Mouse (Mus musculus) urinary bladder, postnatal 10 days (tissue): Measurements from ENCODE around the gene Trim54.

ENCODE experiments used
- DNase-seq: peaks from one replicate; pipeline ENCODE4 v3.0.0; 2022; ENCODE audit warnings: low spot score

Trim54 gene

DNA sequence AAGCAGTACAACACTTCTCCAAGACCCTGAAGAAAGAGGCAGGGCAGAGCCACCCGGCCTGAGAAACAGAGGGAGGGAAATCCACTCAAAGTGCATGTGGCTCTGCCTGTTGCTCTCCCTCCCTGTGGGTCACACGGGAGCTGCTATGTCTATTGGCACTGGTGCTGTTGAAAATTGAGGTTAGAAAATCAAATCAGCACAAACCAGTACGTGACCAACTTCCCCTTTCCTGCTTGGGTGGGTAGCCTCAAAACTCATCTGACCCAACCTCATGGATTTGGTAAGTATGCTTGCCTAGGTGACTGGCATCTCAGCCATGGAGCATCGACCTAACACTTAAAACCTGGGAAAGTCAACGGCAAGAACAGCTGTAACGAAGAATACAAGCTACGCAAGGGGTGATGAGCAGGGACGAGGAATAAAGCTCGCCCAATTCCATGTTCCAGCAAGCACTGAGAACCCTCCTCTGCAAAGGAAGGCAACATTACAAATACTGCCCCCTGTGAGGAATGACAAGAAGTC lies 10.6 kb upstream of the Trim54 start, which contains the start of gene Dnajc5g:
Gene Dnajc5g (plus strand): TSS at position 472 of the 522 bp plus-strand sequence.
- DNase-seq, result no peak

DNA sequence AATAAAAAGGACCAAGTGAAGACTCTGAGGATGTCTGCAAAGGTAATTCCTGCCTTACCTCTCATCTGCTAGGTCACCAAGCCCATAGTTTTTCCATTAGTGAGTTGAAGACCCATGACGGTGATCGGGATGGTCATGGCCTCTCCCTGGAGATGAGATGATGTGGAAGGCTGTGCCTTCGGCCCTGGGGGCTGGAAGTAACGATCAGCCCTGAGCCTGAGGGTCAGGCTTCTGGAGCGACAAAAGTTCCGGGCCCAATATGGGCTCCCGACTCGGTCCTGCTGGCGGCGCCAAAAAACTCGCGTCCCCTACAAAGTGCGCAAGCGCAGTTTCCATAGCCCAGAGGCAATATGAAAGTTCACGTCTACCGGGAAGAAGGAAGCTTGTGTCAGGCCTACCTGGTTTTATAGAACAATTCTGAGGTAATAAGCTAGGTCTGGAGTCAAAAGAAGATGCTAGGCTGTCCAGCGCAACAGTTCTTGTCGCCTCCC lies 8.5 kb upstream of the Trim54 start, which contains the start of gene Slc30a3:
Gene Slc30a3 (minus strand): TSS at position 238 of the 491 bp plus-strand sequence.
- DNase-seq, result no peak

DNA sequence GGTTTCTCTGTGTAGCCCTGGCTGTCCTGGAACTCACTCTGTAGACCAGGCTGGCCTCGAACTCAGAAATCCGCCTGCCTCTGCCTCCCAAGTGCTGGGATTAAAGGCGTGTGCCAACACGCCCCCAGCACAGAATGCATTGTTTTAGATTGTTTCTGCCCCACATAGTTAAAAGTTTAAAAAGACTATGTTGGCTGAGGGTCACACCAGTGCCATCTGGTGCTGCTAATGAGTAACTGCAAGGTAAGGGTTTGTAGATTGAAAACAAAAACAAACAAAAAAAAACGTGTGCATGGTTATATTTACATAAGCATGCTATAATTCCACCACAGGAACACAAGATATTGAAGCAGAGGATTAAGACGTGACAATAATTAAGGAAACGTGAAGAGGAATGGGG lies 5.7 kb upstream of the Trim54 start:
- no peak for DNase-seq

DNA sequence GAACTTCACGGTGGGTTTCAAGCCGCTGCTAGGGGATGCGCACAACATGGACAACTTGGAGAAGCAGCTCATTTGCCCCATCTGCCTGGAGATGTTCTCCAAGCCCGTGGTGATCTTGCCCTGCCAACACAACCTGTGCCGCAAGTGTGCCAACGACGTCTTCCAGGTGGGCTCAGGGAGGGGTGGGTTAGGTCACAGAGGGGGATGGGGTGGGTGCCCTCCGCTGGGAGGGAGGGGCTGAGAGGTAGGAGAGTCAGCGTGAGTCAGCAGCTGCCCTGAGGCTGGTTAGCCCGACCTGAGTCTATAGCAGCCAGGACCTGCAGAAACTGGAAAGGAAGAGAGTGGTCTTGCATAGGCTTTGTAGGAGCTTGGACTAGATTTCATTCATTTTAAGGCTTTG lies 400 bp downstream of the Trim54 start:
- DNase-seq, result no peak

DNA sequence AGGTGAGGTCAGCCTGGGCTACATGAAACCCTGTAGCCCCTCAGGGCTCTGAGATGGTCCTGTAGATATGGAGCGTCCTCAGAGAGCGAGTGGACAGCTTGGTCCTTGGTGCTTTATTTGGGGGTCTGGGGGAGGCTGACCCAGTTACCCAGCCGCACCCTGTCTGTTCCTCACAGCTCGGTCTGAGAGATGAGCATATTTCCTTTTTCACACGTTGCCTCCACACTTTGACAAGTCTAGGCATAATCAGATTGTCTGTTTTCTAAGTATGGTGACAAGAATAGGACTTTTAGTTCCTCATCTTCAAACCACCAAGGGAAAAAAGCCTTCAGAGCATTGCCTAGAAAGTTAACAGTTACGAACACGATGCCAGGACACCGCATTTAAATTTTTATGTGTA lies 4.6 kb downstream of the Trim54 start:
- no peak for DNase-seq

DNA sequence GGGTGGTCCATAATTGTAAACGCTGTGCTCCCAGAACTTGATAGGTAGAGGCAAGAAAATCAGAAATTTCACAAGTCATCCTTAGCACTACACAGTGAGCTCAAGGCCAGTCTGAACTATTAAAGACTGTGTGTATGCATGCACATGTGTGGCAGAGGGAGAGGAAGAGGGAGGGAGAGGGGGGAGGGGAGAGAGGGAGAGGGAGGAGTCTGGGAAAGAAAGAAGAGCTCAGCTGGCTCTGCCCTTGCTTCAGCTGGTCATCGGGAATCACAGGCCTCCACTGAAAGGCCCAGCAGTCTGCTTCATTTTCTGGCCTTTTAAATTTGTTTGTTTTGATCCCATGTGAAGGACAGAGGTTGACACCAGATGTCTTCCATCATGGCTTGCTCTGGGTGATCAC lies 7.0 kb downstream of the Trim54 start:
- DNase-seq, result no peak

DNA sequence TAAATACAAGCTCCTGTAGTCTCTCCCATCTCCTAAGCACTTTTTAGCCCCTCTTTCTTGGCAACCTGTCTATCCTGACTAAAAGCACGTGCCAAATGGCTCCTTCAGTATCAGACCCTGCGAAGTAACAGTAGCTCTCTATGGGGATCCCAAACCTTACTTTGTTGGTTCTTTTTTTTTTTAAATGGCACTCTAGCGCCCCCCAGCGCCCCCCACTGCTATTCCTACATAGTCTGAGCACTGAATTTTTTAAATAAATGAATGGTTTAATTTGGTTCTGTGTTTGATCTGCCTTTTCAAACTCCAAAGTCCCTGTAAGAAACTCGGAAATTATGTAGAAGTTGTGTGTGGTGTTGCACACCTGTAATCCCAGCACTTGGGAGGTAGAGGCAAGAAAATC lies 9.5 kb downstream of the Trim54 start:
- DNase-seq, result no peak

DNA sequence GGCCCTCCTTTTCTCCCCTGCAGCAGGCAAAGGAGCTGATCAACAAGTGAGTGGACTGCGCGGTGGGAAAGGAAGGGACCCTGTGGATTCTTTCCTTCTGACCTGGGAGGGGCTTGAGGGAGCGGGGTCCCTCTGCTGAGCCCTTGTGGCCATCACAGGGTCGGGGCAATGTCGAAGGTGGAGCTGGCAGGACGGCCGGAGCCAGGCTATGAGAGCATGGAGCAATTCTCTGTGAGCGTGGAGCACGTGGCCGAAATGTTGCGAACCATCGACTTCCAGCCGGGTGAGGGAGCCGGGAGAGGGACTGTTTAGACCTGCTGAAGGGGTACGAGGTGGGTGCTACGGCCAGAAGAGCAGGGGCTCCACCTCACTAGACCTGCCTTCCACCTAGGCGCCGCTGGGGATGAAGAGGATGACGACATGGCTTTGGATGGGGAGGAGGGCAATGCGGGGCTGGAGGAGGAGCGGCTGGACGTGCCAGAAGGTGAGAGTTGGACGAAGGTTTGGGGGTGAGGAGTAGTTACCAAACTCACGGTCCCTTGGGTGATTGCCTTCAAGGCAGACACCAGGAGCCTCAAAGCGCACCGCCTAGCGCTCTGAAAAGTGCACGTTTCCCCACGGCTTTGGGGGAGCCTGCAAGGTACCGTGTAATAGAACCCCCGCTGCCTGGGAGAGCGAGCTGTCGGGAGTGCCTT lies 20.4 kb downstream of the Trim54 start:
- DNase-seq, result no peak

DNA sequence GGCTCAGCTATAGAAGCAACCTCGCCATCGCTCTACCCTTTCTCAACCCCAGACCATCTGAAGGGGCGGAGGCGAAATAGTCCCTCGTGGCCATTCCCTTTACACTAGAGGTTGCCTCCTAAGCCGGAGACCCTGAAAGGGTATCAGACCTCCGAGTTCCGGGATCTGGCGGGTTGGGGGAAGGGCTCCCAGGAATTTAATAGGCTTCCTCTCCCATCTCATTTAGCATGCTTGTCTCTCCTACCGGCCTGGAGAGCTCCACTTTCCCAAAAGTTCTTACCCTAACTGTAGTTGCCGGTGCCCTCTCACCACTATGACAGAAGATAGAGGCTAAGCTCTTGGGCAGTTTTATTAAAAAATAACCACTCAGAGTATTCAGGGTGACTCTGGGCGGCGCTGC lies 21.1 kb downstream of the Trim54 start:
- no peak for DNase-seq

DNA sequence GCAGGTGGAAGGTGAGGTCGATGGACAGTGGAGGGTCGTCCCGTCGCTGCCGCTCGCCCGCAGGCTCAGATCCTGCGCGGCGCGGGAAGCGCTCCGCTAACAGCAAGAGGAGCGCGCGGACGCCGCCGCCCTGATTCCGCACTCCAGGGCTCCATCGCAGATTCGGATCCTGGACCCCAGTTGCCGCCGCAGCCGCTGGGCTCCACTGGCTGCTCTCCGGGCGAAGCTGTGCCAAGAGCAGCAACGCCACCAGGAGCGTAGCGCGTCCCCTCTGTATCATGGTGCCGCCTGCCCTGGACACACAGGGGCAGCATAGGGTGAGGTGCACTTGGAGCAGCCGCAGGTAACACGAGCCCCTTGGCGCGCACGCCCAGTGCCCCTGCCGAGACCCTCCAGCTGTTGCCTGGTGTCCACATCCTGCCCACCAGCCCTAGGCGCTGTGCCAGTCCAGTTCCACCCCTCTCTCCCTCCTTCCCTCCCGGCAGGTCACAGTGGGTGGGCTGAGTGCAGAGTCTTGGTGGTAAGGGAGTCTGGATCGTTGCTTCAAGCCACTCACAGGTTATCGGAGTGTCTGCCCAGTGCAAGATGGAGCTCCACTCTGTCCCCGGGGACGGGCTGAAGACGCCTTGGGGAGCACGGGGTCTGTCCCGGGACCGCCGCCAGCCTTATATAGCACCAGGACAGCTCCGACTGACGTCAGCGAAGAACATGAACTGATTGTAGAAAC lies 21.9 kb downstream of the Trim54 start, which contains the start of gene Ucn:
Gene Ucn (minus strand): TSS at position 589 of the 727 bp plus-strand sequence.
- no peak for DNase-seq

DNA sequence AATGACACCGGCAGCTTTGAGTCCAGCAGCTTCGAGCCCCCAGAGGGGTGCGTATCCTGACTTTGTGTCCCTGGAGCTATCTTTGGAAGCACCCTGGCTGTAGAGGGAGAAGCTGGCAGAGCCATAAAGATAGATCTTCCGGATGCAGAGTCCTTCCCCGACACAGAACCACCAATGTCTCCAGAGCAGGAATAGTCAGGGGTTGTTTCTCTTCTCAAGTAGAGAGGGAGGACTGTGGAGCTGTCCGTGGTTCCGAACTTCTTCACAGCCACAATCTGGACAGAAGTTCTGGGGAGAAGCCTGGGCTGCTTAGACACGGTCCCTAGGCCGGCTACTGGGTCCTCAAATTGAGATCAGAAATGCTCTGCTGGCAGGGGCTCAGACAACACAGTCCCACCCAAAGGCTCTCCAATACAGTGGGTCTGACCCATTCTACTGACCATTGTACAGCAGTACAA lies 22.5 kb downstream of the Trim54 start:
- no peak for DNase-seq

DNA sequence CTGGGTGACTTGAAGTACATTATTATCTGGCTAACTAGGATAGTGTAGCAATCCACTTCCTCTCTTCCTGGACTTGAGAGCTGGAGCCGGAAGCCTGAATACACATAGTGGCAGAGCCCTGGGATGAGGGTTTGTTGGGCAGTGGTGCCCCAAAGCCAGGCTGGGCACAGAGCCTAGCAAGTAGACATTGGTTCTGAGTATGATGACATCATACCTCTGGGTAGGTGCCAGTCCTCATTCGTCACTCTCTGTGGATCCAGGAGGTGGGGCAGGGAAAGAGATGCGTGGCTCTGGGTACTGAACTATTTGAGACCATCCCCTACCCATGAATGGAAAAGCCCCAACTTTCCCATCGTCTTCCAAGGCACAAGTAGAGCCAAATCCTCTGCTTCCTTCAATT lies 33.3 kb downstream of the Trim54 start:
- no peak for DNase-seq

DNA sequence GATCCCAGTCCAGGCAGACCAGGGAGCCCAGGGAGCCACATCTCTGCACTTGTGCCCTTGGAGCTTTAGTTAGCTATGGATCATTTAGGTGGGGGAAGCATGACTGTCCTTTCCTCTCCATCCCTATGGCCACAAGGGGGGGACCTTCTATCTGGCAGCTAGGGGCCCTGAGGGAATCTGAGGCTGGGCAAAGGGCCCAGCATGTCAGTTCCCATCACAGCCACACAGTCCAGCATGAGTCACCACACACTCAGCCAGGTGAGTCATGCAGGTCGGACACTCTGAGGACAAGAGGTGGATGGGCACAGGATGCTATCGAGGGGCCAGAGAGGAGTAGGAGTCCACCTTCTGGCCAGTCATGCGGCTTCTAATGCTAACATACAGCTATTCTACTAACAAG lies 35.2 kb downstream of the Trim54 start:
- no peak for DNase-seq

DNA sequence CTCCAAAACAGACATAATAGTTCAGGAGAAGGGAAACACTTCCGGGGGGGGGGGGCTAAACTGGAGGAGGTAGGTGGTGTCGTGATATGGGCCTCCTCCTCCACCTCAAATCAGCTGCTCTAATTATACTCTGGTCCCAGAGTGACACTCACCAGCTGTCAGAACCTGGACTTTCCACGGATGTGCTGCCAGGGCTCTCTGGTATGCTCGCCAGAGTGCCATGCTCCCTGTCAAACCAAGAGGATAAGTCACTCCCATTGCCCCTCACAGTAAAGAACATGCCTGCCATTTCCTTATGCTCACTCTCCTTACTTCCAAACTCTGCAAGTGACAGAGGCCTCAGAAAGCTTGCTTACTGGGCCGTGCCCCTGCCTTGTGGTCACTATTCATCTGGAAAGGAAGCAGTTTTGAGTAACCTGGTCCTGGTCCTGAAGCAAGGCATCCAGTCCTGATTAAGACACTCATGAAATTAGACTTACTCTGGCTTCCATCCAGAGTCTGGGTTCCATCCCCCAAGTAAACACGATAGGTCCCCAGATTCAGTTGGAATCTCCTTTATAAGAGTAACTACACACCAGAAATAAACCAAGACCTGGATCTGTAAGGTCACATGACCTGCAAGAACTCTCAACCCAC lies 37.1 kb downstream of the Trim54 start:
- DNase-seq, result no peak

DNA sequence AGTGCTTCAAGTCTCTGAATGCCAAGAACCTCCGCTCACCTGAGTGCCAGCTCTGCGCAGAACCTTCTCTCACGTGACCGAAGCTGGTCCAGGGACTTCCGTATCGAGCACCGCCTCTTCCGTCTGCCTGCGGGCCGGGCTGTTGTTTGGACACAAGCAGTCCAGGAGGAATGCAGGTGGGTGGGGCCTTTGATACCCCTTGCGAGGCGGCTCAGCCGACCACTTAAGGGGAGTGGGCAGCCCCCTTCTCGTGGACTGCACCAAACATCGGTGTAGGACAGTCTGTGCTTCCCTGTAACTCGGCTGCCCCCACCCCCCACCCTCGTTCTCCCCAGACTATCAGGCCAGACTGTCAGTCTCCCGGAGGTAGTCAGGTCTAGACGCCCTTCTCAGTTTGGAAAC lies 37.6 kb downstream of the Trim54 start, which contains the start of gene Mpv17:
Gene Mpv17 (minus strand): TSS at position 100 of the 402 bp plus-strand sequence.
- DNase-seq, result peak; percentile 46

DNA sequence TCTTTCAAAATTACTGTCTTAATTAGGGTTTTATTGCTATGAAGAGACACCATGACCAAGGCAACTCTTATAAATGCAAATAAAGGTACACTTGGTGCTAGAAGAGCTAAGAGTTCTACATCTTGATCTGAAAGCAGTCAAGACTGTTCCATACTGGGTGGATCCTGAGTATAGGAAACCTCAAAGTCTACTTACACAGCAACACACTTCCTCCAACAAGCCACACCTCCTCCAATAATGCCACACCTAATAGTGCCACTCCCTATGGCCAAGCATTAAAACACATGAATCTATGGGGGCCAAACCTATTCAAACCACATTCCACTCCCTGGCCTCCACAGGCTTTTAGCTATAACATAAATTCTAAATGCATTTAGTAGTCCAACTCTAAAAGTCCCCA lies 46.0 kb downstream of the Trim54 start:
- DNase-seq, result no peak

DNA sequence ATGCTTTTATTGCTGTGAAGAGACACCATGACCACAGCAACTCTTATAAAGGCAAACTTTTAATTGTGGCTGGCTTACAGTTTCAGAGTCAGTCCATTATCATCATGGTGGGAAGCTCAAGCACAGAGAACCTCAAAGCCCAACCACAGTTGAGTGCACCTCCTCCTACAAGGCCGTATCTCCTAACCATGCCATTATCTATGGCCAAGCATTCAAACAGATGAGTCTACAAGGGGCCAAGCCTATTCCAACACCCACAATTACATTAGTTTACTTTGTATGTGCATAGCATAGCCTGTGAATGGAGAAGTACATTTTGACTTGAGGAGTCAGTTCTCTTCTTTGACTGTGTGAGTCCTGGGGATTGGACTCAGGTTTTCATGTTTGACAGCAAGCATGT lies 48.4 kb downstream of the Trim54 start:
- no peak for DNase-seq

DNA sequence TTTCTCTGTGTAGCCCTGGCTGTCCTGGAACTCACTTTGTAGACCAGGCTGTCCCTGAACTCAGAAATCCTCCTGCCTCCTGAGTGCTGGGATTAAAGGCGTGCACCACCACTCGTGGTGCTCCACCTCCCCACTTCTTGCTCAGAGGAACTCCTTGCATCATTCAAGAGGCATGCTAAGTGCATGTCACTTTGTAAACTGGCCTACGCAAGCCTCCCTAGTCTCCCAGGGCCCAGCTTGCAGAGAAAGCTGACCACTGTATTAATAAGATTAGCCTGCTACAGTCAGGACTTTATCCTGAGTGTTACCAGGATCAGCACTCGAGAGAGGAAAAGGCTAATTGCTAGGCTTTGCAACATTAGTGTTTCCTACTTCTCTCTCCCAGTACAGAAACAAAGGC lies 52.1 kb downstream of the Trim54 start:
- DNase-seq, result no peak

DNA sequence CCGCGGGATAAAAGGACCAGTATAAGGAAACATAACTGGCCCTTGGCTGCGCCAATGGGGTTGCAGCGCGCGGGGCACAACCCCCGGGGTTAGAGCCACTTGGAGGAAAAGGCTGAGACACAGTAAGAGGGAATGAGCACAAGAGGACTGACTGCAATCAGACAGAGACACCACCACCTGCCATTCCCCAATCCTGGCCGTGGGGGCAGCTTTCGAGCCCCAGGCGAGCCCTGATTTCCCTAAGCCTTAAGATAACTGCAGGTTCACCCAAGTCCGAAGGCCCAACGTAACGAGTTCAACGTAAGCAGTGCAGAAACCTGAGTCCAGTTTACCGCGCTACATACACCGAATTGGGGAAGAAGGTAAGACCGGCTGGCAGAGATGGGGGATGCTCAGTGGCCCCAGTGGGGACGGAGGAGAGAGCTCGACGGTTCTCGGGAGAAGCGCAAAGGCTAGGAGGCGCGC lies 62.8 kb downstream of the Trim54 start:
- DNase-seq, result no peak

DNA sequence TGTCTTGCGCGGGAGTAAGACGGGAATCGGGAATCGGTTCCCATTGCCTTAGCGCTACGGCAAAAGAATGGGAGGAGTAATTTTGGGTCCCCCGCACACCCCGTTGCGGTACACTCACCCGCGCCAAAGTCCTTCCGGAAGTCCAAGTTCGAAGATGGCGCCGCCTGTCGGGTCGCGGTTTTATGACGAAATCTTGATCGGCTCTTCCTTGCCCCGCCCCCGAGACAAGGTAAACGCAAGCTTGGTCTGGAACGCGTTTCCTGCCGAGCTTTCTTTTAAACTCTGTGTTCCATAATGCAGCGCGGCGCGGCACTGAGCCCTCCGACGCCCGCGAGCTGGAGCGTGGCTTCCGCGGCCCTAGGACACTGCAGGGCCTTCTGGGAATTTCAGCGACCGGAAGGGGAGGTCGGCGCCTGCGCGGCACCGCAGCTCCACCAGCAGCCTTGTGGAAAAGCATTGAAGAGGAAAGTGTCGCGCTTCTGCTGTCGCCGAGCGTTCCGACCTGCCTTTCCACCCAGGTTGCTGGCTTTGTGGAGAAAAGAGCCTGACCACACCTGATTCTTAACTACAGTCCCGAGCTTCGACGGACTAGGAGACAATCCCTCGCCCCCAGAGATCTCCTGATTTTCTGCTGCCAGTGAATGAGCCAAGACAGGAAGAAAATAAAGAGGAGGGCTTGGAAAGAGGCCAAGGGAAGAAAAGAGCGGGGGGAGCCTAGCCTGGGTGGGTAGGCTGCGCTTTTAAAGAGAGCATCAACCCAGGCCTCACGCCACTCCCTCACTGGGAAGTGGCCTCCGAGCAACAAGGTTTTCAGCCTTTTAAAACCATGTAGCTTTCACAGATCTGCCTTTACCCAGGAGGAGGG lies 63.5 kb downstream of the Trim54 start, which contains the start of the genes Gm29609 and Gtf3c2:
Gene Gm29609 (minus strand): TSS at position 146 of the 865 bp plus-strand sequence.
Gene Gtf3c2 (minus strand): TSS at position 379 of the 865 bp plus-strand sequence.
- peak; percentile 80 for DNase-seq

DNA sequence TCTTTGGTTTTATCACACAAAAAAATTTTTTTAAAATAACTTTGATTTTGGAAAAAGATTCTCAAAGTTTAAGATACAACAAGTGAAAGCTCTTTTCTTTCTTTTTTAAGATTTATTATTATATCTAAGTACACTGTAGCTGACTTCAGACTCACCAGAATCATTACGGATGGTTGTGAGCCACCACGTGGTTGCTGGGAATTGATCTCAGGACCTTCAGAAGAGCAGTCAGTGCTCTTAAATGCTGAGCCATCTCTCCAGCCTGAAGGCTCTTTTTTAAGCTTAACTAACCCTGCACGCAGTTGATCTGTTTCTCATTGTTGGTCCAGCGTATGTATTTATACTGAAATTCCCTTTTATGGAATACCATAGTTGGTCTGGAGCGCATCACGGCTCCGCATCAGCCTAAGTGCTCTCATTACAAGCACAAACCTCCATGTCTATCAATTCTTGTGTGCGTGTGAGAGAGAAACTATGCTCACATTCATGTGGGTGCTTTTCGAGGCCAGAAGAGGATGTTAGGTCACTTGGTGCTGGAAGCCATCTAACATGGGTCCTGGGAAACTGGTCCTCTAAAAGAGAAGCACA lies 64.8 kb downstream of the Trim54 start:
- no peak for DNase-seq
